Mouse (Mus musculus) granulocyte monocyte progenitor cell, adult 5-6 weeks (primary cell): ENCODE measurements around the gene Selenom. TPM values are rescaled to one million over a fixed set of nuclear protein-coding genes. Genes with fewer than 3 reads are reported as not detected.

Experiments used
- ATAC-seq: replicated peaks from 2 replicates; pipeline ENCODE4 v1.8.0; 2016; ENCODE audit warnings: mild to moderate bottlenecking, moderate TSS enrichment, inconsistent platforms; ENCODE audit not compliant: poor library complexity, severe bottlenecking
- total RNA-seq, 2 experiments: library from RNA; stranded (forward) in 1 of 2; stranded (reverse) in 1 of 2; fragments of 200-712, 200-1000 nt in 1 of 2; fragments of >200 nt in 1 of 2; fragmentation: Nextera tagmentation in 1 of 2; gene quantifications; 2 replicates each; pipeline ENCODE4 v1.2.3; 2014 to 2017

The Selenom gene
- total RNA-seq, 2 experiments from 2014 or later, result 17.0 to 22.0 TPM

DNA sequence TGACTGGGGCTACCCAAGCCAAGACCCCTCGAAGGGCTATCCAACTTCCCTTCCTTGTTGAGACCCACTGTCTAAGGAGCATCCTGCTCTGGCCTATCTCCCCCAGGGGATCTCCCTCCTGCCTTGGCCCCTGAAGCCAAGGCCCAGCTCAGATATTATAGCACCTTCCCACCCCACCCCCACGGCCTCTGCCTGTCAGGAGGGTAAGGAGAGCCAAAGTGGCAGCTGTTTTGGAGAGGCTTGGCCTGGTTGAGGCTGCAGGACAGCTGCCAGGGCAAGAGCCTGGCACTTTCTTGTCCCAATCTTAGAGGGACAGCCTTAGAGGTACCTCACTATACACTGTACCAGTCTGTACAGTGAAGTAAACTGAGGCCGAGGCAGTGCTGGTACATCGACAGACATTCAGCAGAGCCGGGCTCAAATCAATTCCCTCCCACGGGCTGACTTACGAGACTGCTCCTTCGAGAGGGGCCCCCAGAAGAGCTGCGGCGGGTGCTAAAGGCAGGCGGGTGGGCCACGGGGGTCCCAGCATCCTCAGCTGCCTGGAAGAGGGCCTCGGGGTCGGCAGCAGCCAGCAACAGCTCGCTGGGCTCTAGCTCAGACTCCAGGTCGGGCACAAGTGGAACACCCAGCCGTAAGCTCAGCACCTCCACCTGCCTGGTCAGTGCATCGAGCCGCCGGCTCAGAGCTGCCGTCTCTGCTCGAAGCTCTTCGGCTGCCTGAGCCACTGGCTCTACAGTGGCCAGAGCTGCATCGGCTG lies 12.7 kb downstream of the Selenom start:
- no peak for ATAC-seq

DNA sequence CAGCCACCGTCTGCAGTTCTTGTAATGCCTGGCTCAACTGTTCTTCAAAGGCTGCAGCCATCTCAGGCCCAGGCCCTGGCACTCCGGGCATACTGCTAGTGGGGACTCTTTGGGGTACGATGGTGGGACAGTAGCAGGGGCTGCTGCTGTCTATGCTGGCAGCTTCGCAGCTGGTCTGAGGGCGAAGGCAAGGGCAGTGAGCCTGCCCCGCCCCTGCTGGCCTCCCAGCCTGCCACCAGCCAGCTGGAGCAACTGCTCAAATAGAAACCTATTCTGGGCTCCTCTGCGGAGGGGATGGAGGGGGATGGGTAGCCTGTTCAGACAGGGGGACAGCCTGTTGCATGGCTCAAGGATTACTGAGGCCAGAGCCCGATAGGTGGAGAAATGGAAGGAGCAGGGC lies 13.3 kb downstream of the Selenom start:
- no peak for ATAC-seq

DNA sequence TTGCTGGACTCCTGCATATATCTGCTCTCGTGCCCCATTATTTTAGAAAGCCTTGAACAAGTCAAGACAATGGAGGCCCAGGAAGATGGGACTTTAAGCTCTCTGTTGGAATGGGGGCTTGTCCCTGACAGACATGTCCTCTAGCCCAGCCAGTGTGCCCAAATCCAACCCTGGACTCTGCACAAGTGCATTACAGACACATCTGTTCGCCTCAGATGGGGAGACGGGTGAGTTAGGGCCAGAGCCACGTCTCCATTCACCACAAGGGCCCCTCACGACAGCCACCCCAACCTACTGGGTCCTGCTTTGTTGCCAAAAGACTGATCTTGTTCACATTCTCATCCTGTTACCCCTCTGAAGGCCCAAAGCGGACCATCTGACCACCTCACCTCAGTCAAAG lies 13.7 kb downstream of the Selenom start:
- ATAC-seq, result no peak

DNA sequence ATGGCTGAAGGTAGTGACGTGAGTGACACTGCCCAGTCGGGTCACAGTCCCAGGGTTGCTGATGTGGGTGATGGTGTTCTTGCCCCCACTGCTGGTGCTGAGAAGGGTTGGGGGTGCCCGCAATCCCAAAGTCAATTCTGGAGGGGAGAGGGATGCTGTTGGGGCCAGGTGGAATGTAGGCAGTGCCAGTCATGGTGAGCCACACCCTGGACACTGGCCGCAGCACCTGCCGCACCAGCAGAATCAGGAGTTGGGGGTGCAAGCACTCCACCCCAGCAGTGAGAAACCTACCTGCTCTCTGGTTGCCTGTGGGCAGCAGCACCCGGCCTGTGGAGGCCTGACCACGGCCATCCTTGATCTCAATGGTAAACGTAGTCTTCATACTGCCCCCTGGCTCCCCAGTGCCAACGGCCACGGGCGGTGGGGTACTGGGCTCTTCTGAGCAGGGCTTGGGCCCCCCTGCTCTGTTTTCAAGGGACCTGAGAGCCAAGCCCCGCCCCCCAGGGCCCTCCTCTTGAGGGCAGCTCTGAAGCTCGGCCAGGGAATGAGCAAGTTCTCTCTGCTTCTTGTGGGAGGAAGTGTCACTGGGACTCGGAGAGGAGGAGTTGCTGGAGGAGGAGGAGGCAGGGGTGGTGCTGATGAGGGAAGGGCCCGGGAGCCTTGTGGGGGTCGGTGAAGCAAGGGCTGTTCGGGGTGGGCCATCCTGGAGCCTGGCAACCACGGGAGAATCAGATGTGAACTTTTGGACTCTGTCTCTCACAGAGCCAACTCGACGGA lies 15.2 kb downstream of the Selenom start:
- ATAC-seq, result no peak

DNA sequence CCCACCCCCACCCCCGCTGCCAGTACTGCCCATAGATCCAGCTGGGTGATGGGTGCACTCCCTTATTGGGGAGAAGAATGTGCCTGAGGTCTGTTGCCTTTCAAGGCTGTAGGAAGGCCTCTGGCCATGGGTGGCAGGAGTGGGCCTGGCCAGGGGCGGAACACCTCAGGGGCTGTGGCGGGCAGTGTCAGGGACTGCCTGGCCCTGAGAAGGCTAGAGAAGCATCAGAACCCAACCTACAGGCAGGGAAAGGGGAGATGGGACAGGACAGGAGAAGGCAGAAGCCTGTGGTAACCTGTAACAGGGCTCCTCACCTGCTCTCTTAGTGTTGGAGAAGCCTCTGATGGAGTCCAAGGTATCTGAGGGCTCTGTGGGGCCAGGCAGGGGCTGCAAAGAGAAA lies 16.2 kb downstream of the Selenom start:
- no peak for ATAC-seq

DNA sequence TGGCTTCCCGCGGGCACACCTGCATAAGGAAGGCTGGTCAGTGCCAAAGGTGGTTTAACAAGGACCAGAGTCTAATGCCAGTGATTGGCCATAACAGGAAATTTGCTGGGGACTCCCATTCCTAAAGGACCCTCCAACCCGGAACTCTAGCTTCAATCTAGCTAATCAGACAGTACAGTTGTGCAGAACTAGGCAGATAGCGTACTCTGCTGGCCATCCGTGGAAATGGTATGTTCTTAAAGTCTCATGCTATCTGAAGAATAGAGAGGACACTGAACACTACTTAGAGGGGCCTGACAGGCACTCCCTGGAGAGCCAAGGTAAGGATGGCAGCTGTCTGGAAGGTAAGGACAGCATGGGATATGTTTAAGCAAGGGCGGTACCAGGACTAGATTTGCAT lies 17.1 kb downstream of the Selenom start:
- no peak for ATAC-seq

DNA sequence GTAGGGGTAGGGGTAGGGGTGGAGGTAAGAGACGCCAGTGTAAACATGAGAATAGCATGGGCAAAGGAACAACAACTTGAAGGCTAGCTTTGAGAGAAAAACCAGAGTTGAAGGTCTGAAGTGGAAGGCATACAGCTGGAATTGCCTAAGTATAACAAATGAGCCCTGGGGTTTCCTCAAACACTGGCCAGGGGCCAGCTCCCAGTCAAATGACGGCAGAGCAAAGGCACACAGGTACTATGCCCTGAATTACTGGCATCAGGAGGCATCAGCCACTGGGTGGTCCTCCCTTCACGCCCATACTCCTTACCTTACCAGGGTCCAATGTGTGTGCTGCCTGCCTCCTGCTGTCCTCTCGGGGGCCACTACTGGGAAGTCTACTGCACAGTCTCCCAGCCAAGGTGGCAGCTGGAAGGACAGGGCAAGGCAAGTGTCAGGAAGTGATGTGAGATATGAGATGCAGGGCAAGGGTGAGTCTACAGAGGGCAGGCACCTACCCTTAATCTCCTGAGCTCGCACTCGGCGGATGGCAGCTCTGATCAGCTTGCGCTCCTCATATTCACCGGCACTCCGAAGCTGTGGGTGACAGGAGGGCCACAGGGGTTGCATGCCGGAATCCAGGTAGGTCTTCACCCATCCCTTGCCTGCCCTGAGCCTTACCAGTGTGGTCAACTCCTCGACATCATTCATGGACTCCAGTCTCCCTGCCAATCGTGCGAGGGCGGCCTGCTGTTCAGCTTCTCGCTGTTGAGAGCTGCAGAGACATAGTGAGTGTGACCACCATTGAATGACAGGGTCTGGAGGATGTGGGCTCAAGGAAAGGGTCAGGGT lies 17.8 kb downstream of the Selenom start:
- no peak for ATAC-seq

DNA sequence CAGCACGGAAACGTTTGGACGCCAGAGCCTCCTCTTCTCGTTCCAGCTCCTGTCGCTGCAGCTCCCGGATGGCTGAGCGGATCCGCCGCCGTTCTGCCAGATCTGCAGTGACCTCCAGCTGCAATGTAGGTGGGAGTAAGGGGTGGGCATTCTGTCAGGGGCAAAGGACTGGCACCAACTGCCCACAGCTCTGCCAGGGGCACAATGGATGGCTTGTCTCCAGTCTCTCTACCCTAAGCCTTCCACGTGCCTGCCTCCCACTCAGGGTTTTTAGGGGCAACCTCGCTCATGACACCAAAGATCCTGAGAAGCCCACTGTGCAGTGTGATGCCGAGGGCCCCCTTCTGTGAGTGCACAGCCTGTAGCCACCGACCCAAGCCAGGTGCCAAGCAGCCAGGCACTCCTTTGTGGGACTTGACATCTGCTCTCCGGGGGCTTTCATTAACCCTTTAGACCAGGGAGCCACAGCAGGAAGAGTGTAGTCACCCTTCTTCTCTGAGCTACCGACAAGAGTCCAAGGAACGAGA lies 19.0 kb downstream of the Selenom start:
- no peak for ATAC-seq

DNA sequence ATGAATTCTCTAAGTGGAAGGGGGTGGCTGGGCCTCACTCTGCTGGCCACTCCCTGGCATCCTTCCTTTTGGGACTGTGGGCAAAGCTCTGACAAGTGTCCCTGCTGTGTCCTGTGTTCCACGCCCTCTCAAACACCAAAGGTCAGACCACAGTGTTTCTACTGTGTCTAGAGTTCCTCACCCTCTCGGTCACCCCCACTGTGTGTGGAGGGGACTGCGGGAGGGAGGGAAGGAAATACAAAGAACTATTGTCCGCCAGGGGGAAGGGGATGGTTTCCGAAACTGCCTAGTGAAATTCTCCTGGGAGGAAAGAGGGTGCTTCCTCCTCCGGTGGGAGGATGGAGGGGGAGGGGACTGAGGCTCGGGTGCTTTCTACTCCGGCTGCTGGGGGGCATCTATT lies 20.5 kb downstream of the Selenom start:
- peak; percentile 35 for ATAC-seq

DNA sequence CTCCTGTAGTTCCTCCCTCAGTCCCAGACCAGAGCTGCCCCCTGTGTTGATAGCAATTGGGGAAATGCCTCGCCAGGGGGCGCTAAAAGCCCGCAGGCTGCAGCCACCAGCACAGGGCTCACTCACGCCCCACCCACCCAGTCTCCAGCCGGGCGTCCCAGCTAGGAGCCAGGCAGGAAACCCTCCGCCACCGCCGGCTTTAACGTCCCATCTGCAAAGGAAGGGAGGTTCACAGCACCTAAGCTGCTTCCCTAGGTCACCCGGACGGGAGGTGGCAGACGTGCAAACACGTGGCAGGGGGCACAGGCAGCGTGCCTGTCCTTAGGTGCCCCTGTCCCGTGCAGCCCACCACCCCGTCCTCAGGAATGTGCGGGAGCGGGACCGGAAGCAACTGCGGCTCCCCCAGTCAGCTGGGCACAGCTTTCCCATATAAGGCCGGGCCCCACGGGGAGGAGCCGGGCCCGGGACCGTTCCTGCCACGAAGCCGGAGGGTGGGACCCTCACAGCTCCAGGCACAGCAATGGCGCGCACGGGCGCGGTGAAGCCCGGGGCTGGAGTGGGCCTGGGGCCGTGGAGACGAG lies 21.0 kb downstream of the Selenom start:
- ATAC-seq, result peak; percentile 66

DNA sequence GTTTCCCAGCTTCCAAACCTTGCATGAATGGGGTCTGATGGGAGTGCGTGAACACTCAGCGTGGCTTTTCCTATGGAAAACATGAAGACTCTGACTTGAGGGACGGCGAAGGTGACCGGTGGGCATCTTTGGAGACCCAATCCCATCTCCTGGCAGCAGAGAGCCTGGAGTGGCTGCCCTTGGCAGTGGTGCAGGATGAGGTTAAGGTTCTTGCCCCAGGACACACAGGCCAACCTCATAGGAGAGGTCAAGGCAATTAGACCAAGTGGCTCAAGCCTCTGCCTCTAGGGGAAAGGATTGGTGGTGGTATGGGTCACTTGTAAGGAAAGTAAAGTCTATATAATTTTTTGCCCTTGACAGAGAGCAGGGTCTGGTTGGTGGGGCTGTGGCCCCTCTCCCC lies 21.6 kb downstream of the Selenom start:
- no peak for ATAC-seq

DNA sequence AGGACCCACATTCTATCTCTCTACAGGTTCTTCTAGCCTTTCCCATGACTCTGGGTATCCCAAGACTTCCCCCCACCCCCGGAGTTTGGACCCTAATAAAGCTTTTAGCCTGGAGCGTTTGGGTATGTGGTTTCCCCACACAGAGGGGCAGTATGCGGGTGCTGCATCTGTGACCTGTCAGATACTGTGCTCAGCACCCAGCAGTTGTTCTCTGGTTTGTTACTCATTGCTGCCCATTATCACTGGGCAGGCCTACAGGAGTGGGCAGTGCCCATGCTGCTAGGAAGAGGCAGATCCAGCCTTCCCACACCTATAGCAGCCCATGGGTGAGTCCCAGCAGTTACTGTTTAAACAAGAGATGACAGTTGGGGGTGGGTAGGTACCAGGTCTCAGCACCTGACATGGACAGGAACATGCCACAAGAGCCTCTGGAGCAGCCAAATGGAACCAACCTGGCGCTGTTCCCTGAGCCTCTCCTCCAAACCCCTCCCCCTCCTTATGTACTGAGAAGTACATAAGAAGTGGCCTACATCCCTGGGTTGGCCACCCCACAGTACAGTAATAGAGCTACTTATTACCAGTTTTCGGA lies 22.4 kb downstream of the Selenom start:
- no peak for ATAC-seq

DNA sequence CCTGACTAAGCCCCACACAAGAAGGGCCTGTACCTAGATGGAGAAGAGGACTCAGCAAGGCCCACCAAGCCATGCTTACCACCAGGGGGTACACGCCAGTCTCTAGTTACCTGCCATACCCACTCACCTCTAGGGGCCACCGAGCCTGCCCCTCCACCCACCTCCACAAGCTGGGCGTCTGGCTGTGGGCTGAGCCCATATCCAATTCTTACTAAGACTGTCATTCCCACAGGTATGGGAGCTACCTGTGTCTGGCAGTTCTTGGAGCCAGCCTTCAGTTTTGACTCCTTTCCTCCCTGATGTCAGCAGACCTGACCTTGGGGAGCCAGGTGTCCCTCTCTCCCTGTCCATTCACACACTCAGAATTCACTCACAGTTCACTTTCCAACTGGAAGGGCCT lies 23.2 kb downstream of the Selenom start:
- ATAC-seq, result no peak

DNA sequence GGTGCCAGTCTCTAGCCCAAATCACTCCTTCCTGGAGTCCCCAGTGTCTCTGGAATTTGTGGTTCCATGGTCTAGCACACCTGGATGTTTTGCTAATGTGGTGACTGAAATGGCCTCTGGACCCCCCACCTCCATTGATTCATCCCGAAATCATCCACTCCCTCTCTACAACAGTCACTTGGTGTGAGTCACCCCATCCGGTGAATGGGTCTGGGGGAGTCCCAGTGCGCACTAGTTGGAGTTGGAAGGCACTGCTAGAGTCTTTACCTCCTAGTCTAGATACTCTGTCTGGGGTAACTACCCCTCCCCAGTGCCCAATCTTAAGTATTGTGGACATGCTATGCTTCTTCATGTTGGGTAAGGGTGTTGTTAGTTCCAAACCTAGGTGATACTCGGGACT lies 23.9 kb downstream of the Selenom start:
- ATAC-seq, result no peak

DNA sequence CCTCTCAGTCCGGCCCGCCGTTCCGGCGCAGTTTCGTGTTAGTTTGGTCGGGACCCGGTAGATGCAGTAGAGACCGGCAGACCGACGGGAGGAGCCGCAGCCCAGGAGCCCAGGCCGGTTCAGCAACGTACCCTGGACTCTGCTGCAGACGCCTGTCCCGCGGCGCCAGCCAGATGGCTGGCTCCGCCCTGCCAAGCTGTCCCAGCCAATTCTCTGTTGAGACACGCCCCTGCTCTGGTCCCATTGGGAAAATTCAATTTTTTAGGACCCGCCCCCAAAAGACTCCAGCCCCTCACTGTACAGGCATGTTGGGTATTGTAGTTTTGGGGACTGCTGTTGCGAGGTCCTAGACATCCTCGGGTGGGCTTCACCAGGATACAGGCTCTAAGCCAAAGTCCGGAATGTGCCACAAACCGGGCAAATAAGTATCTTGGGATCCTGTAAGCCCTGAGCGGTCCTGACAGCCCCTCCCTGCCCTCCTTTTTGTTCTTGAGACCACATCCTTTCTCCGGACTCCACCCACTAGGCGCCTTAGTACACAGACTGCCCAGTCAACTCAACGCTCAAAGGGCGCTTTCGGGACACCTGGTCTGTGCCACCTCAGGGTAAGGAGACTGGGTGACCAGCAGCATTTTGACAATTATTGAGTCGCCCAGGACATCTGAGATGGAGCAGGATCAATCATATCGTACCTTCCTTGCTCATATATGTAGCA lies 24.8 kb downstream of the Selenom start:
- peak; percentile 65 for ATAC-seq

DNA sequence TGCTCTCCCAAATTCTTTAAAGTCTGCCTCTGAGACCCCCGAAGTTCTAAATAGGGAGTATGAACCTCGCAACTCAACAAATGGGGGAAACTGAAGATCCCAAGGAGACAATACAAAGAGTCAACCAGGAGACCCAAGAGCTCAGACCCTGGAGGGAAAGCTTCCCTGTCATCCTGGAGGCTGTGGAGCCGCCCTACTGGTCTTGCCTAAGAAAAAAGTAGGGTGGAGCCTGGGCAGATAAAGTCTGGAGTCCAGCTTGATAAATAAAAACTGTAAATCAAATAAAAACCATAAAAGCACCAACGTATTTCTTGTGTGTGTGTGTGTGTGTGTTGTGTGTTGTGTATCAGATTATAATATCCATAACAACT lies 25.3 kb downstream of the Selenom start:
- no peak for ATAC-seq

DNA sequence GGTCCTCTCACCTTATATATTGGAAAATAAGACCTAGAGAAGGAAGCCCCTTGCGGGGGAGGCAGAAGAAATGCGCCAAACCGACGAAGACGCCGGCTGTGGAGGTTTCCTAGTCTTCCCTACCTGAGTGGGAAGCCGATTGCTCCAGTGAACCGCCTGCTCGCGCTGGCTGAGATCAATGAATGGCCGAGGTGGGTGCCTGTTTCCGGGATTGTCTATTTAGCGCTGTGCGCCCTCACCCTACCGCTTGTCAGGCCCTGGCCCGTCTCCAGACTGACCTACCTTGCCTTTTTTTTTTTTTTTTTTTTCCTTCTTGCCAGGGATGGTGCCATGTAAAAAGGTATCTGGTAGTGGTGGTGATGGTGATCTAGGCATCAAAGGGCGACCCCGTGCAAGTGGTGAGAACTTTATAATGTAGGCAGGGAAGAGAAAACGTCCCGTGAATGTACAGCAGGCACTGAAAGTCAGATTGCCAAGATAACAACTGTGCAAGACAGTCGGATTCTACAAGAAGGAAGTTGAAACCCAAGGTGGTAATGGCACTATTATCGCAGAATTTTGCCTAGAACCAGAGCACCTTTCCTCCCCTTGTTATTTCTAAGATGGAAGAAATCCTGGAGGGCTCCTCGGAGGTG lies 26.1 kb downstream of the Selenom start, which contains the start of gene Smtn:
TSS of gene Smtn (minus strand) at position 162 of the 635 bp plus-strand sequence.
- ATAC-seq, result no peak

DNA sequence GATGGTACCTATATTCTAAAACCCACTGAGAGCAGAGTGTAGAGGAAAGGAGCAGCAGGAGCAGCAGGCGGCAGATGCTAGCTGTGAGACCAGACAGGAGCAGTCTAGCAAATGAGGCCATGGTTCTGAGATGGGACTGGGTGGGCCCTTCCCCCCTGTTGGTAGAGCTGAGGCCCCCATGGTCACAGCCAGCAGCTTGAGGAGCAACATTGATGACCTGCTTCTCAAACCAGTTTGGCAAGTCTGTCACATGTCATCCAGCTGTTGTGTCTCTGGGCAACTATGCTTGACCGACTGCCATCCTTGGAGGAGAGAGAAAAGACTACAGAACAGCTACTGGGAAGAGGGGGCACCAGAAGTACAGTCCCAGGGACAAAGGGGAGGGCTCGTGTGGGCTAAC lies 27.4 kb downstream of the Selenom start:
- ATAC-seq, result no peak

DNA sequence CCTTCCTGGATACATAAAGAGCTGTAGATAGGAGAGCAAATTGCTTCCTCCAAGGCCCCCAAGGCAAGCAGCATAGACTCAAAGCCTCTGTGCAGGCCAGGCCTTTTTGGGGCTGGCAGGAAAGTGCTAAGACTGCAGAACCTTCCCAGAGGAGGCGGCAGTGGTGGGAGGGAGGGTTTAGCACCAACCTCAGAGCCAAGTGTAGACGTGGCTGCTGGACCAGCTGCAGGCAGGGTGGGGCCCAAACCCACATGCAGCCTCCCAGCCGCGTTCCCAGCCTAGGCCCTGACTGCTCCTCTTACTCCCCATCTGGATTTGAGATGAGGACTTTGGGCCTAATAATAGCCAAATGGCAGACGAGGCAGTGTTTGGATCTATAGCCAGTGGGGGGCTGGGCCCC lies 28.5 kb downstream of the Selenom start:
- no peak for ATAC-seq
